Mouse (Mus musculus) embryo, embryonic 10.5 days (tissue): ENCODE measurements around the gene Dnajc9.
A peak's percentile ranks its signal among the peaks of the same experiment; 100 is the strongest.

ENCODE experiments used
- DNase-seq: peaks from one replicate; pipeline ENCODE4 v3.0.0-alpha.2; 2015; ENCODE audit warnings: low spot score

Gene Dnajc9

DNA sequence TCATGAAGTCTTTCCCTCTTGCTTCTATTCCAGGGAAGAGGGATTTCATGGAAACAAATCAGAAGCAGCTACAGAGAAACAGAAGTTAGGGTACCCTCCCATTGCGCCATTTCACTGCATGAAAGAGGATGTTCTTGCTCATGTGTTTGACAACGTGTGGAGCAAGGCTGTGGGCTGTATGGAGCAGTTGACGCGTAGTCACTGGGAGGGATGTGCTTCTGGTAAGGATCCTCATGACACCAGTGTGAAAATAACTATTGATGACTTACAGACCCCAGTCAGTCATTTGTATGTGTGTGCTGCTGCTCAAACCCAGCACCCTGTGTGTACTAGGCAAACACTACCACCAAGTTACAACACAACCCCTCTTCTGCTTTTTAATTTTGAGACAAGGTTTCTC lies 25.5 kb downstream of the Dnajc9 start:
- DNase-seq = no peak

- DNase-seq = peak; percentile 99
Observed at GRCm38 (mm10) chr14:20347991-20348541, 40.6 kb downstream of the Dnajc9 start, which contains the start of the genes Ecd and Fam149b. TSS of gene Ecd (minus strand) at chr14:20348121. TSS of gene Fam149b (plus strand) at chr14:20348162.

- no peak for DNase-seq
Observed at GRCm38 (mm10) chr14:20347441-20347990, 41.2 kb downstream of the Dnajc9 start.

GRCm38 (mm10) chr14:20345885-20346284 lies 42.8 kb downstream of the Dnajc9 start:
- DNase-seq = no peak

- DNase-seq = no peak
Observed at GRCm38 (mm10) chr14:20340866-20341265, 47.8 kb downstream of the Dnajc9 start.

GRCm38 (mm10) chr14:20340149-20340548 lies 48.6 kb downstream of the Dnajc9 start:
- DNase-seq = peak; percentile 29

DNA sequence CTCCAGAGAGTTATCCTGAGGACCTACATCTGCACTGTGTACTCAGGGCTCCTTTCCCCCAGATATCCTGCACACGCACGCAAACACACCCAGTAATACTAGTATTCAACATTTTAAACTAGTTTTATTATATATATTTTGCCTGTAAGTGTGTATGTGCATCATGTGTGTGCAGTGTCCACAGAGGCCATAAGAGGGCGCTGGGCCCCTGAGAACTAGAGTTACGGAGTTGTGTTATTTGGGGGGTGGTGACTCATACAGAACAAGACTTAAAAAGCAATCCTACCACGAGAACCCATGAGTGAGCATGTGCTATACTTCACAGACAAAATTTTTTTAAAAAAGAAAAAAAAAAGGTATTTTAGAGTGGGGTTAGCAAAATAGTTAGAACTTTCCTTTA lies 49.3 kb downstream of the Dnajc9 start:
- DNase-seq = no peak
